Mouse (Mus musculus) liver, embryonic 14.5 days (tissue): ENCODE measurements around the gene Rrbp1.

Experiments used
- CTCF ChIP-seq: IDR thresholded peaks from 2 replicates; pipeline ENCODE4 v1.5.1; 2016; ENCODE audit warnings: antibody characterized with exemption, low read depth, control low read depth
- EP300 ChIP-seq: IDR thresholded peaks from 2 replicates; pipeline ENCODE4 v1.6.1; 2016; ENCODE audit warnings: antibody characterized with exemption, low read depth

GRCm38 (mm10) chr2:143991964-143992672 lies 18.9 kb downstream of the Rrbp1 start:
- TF ChIP-seq CTCF (no peak), EP300 (no peak)
